Mouse (Mus musculus) heart, adult 10 weeks (tissue): ENCODE data around the gene Rbsn. TPM values are rescaled to one million over a fixed set of nuclear protein-coding genes. Genes with fewer than 3 reads are reported as not detected.

Experiments used
- polyA plus RNA-seq: library from polyadenylated mRNA; stranded (reverse); fragments of 350-450 nt; fragmentation: Illumina TruSeq; extraction: RNeasy Lipid Tissue Mini Kit (QIAGEN cat#74804); gene quantifications from one replicate; pipeline ENCODE4 v1.2.3, GENCODE M21; 2014; ENCODE audit warnings: low read depth, low replicate concordance

Rbsn gene
- polyA plus RNA-seq, result 13.9 TPM

GRCm38 (mm10) chr6:92214773-92215449, at the start of gene Rbsn:
Gene Rbsn (minus strand): TSS chr6:92214925.

GRCm38 (mm10) chr6:92244591-92244990, 29.9 kb upstream of the Rbsn start, which contains the start of gene Trh:
Gene Trh (minus strand): TSS chr6:92244650.

GRCm38 (mm10) chr6:92183621-92184131, 31.0 kb downstream of the Rbsn start, which contains the start of gene Mrps25:
Gene Mrps25 (minus strand): TSS chr6:92184033.

Other genes starting within 250 kb of the Rbsn start
- gene Fgd5, start 236.0 kb downstream of the Rbsn start, polyA plus RNA-seq, result 22.2 TPM
- 14.2 TPM for gene Nr2c2, start 123.5 kb downstream of the Rbsn start, polyA plus RNA-seq
- gene Mrps25, start 30.9 kb downstream of the Rbsn start, polyA plus RNA-seq, result 63.5 TPM
- gene Trh, start 29.7 kb upstream of the Rbsn start, polyA plus RNA-seq, result not detected